Mouse (Mus musculus): ENCODE measurements around the gene Gm17387. TPM values are rescaled to one million over a fixed set of nuclear protein-coding genes. Genes with fewer than 3 reads are reported as not detected.

Gm17387 gene
- polyA plus RNA-seq, 1 experiment from 2014 or later = not detected

GRCm38 (mm10) chr7:141041661-141042060, 12.7 kb downstream of the Gm17387 start:
- no peak overlapping the region for H3K4me2 ChIP-seq (ENCODE audit: low read depth, low read length)
- H3K36me3 ChIP-seq (replicated peaks; ENCODE audit: insufficient read depth, low read length) = no peaks in the 10 kb centered on the region
- no peaks in the 10 kb centered on the region for H3K9me3 ChIP-seq (ENCODE audit: low read length)
- no peak overlapping the region for H3K4me3 ChIP-seq (ENCODE audit: low read depth, low read length)
- WGBS (ENCODE audit: insufficient replicate concordance) = 30% methylated on average over 5 of the region's 5 CpGs
- TF ChIP-seq CTCF (IDR thresholded peaks at IDR 0.05; ENCODE audit: low read depth) = no peak
- TF ChIP-seq EP300 (IDR thresholded peaks at IDR 0.05; ENCODE audit: low read depth) = no peak
- H3K27me3 ChIP-seq (ENCODE audit: insufficient read depth, low read length) = no peaks in the 10 kb centered on the region
- H3K9ac ChIP-seq (replicated peaks) = no peak overlapping the region
- ATAC-seq (peak; percentile 40; the same call in 1 of the 2 replicates), DNase-seq (peak; percentile 62)
- peak overlapping the region; percentile 71 for H3K27ac ChIP-seq (ENCODE audit: low read depth)
- peaks cover 23% of the 10 kb centered on the region for H3K4me1 ChIP-seq (ENCODE audit: insufficient read depth)

- H3K4me3 ChIP-seq (ENCODE audit: low read depth, low read length) = no peak overlapping the region
- WGBS (ENCODE audit: insufficient replicate concordance) = 43% methylated on average over 4 of the region's 4 CpGs
- no peaks in the 10 kb centered on the region for H3K36me3 ChIP-seq (replicated peaks; ENCODE audit: insufficient read depth, low read length)
- ATAC-seq = peak; percentile 62
- DNase-seq = peak; percentile 24
- H3K9ac ChIP-seq (replicated peaks) = no peak overlapping the region
- H3K27me3 ChIP-seq (ENCODE audit: insufficient read depth, low read length) = no peaks in the 10 kb centered on the region
- 0 out of 2 replicates have a peak overlapping the region, but pooled peaks have one; percentile 24 for H3K27ac ChIP-seq (ENCODE audit: low read depth)
- TF ChIP-seq EP300 (IDR thresholded peaks at IDR 0.05; ENCODE audit: low read depth) (peak; percentile 87), CTCF (IDR thresholded peaks at IDR 0.05; ENCODE audit: low read depth) (no peak)
- H3K4me1 ChIP-seq (ENCODE audit: insufficient read depth) = peaks cover 31% of the 10 kb centered on the region
- H3K9me3 ChIP-seq (ENCODE audit: low read length) = no peaks in the 10 kb centered on the region
- peak overlapping the region; percentile 13; the same call in 1 of the 2 replicates for H3K4me2 ChIP-seq (ENCODE audit: low read depth, low read length)
Observed at GRCm38 (mm10) chr7:141042539-141042938, 13.6 kb downstream of the Gm17387 start.

DNA sequence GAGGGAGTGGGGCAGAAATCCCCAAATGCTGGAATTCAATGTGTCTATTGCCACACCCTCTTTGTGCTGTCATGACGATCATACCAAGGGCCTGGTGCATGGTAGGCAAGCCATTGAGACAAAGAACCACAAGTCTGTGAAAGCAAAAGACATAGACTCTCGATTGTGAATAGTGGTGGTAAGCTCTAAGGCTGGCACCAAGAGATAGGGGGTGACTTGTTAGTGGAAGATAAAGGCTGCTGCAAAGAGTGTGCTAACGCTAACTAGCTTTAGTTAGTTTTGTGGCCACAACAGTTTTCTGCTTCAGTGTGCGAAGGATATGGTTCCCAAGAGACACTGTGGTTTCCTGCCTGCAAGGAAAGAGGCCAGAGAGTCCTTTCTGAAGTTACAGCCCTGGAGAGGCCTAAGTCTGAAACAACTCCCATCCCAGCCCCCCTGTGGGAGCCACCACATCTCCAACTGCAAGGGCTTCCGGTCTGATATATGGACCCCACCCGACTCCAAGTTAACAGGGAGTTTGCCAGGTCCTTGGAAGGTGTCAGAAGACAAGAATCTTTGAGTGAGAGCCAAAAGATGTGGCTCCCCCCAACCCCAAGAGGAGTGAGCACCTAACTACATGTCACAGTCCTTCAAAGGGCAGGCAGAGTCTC, 18.1 kb downstream of the Gm17387 start:
- H3K9ac ChIP-seq (replicated peaks) = 0 out of 2 replicates have a peak overlapping the region, but pooled peaks have one; percentile 1
- no peaks in the 10 kb centered on the region for H3K36me3 ChIP-seq (replicated peaks; ENCODE audit: insufficient read depth, low read length)
- peak overlapping the region; percentile 84 for H3K4me2 ChIP-seq (ENCODE audit: low read depth, low read length)
- peak overlapping the region; percentile 85 for H3K27ac ChIP-seq (ENCODE audit: low read depth)
- no peaks in the 10 kb centered on the region for H3K27me3 ChIP-seq (ENCODE audit: insufficient read depth, low read length)
- DNase-seq = peak; percentile 42
- 34% methylated on average over 6 of the region's 6 CpGs for WGBS (ENCODE audit: insufficient replicate concordance)
- H3K4me1 ChIP-seq (ENCODE audit: insufficient read depth) = peaks cover 23% of the 10 kb centered on the region
- ATAC-seq = peak; percentile 52
- no peak overlapping the region for H3K4me3 ChIP-seq (ENCODE audit: low read depth, low read length)
- TF ChIP-seq EP300 (IDR thresholded peaks at IDR 0.05; ENCODE audit: low read depth) = peak; percentile 83
- TF ChIP-seq CTCF (IDR thresholded peaks at IDR 0.05; ENCODE audit: low read depth) = no peak
- no peaks in the 10 kb centered on the region for H3K9me3 ChIP-seq (ENCODE audit: low read length)

DNA sequence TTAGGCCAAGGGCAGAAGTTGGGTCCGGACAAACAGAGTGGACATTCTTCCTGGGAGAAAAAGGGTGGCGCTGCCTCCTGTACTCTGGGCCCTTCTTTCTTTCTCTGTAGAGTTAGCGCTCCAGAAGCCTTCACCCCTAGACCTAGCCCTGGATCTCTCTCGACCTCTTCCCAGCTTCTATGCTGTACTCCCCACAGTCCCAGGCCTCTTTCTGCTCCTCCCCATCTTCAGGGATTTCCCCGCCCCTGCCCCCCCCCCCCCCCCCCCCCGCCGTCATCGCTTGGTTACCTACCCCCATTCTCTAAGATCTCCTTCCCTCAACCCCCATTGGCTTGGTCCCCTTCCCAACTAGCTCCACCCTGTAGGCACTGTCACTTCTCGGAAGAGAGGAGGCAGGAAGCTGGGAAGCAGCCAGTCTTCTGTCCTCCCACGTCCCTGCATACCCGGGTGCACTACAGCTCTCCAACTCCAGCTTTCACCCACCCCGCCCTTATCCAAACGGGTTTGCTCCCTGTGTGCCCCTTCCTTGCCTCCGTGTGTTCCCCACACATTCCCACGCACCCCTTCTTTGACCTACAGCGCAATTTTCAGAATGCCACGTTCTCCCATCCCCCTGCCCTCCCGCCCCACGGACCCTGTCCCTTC, 18.8 kb downstream of the Gm17387 start:
- Histone ChIP-seq H3K4me3 (ENCODE audit: low read depth, low read length) (peak overlapping the region; percentile 33), H3K36me3 (replicated peaks; ENCODE audit: insufficient read depth, low read length) (no peaks in the 10 kb centered on the region), H3K9me3 (ENCODE audit: low read length) (no peaks in the 10 kb centered on the region), H3K4me1 (ENCODE audit: insufficient read depth) (peaks cover 23% of the 10 kb centered on the region), H3K9ac (replicated peaks) (peak overlapping the region; percentile 54), H3K27ac (ENCODE audit: low read depth) (peak overlapping the region; percentile 85), H3K4me2 (ENCODE audit: low read depth, low read length) (peak overlapping the region; percentile 84), H3K27me3 (ENCODE audit: insufficient read depth, low read length) (no peaks in the 10 kb centered on the region)
- ATAC-seq (peak; percentile 76), DNase-seq (peak; percentile 66)
- 9% methylated on average over 15 of the region's 19 CpGs for WGBS (ENCODE audit: insufficient replicate concordance)
- TF ChIP-seq EP300 (IDR thresholded peaks at IDR 0.05; ENCODE audit: low read depth) = no peak; the same call in 1 of the 2 replicates
- TF ChIP-seq CTCF (IDR thresholded peaks at IDR 0.05; ENCODE audit: low read depth) = no peak

DNA sequence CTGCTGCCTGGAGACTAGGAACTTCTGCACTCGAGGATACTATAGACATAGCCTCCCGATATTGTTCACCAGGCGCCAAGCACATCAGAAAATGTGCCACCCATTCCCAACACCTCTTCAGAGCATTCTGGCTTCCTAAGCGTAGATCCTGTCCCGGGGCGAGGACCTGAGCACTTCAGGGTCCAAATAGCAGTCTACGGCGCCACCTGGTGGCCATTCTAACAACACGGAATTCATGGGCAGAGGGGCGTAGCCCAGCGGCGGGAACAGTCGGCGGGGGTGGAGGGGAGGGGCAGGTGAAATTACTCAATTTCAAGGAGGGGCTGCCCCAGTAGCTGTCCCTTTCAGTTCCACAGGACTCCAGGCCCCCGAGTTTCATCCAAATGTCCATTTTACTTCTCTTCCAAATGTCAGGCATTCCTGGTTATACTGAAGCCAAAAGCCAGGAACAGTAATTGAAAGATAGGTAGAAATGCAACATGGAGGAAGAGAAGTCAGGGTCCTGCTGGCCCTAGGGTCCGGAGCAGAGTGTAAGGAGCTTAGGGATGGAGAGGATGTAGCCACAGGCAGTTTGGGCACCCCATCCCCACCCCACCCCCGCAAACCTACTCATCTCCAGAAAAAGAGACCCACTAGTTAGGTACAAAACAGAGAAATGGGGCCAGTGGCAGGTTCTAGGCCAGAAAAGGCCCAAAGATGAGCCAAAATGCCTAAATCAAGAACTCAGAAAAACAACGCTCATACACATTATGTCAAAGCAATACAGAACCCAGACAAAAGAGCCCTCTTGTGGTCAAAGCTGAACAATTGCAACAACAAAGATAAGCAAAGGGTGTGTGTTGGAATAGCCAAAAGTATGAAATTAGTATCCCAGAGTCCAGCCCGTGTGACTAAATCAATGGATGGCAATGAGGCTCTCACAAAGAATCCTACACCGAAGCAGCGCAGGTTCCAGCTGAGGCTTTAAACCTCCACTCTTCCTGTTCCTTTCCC, 19.6 kb downstream of the Gm17387 start:
- H3K36me3 ChIP-seq (replicated peaks; ENCODE audit: insufficient read depth, low read length) = no peaks in the 10 kb centered on the region
- WGBS (ENCODE audit: insufficient replicate concordance) = 6% methylated on average over 21 of the region's 21 CpGs
- H3K4me1 ChIP-seq (ENCODE audit: insufficient read depth) = peaks cover 23% of the 10 kb centered on the region
- H3K27me3 ChIP-seq (ENCODE audit: insufficient read depth, low read length) = no peaks in the 10 kb centered on the region
- H3K4me3 ChIP-seq (ENCODE audit: low read depth, low read length) = peak overlapping the region; percentile 33
- DNase-seq (peak; percentile 94), ATAC-seq (peak; percentile 87)
- TF ChIP-seq CTCF (IDR thresholded peaks at IDR 0.05; ENCODE audit: low read depth) = peak; percentile 97
- no peak for TF ChIP-seq EP300 (IDR thresholded peaks at IDR 0.05; ENCODE audit: low read depth)
- H3K4me2 ChIP-seq (ENCODE audit: low read depth, low read length) = peak overlapping the region; percentile 84
- H3K9me3 ChIP-seq (ENCODE audit: low read length) = no peaks in the 10 kb centered on the region
- H3K9ac ChIP-seq (replicated peaks) = peak overlapping the region; percentile 54
- peak overlapping the region; percentile 85 for H3K27ac ChIP-seq (ENCODE audit: low read depth)

Measured in liver, postnatal 0 days (tissue).